Mouse (Mus musculus) limb, embryonic 11.5 days (tissue): Measurements from ENCODE around the gene Gm17087. TPM values are rescaled to one million over a fixed set of nuclear protein-coding genes. Genes with fewer than 3 reads are reported as not detected.

ENCODE experiments used
- ATAC-seq: fragments of 200-750 bp; cut with Nextera tagmentation; 2 replicates; pipeline ENCODE4 v1.8.0; 2017; ENCODE audit warnings: low read depth; ENCODE audit not compliant: insufficient number of reproducible peaks, low FRiP score, low TSS enrichment
- DNase-seq: peaks from one replicate; pipeline ENCODE4 v3.0.0-alpha.2; 2015; ENCODE audit warnings: low spot score
- H3K27ac ChIP-seq: fragments of 300-500 bp; sonication (generic); replicated peaks from 2 replicates; pipeline ENCODE4 v1.5.1; 2014; ENCODE audit warnings: low read depth, mild to moderate bottlenecking, low read length
- H3K27me3 ChIP-seq: fragments of 300-500 bp; sonication (generic); 2 replicates; pipeline ENCODE4 v1.6.1; 2014; ENCODE audit warnings: mild to moderate bottlenecking, low read length, mixed read lengths; ENCODE audit not compliant: control insufficient read depth, insufficient read depth
- H3K36me3 ChIP-seq: fragments of 300-500 bp; sonication (generic); 2 replicates; pipeline ENCODE4 v1.6.1; 2014; ENCODE audit warnings: mild to moderate bottlenecking, low read length, moderate library complexity, mixed read lengths; ENCODE audit not compliant: control insufficient read depth, insufficient read depth
- H3K4me1 ChIP-seq: fragments of 300-500 bp; sonication (generic); 2 replicates; pipeline ENCODE4 v1.6.1; 2014; ENCODE audit warnings: low read length, mixed read lengths; ENCODE audit not compliant: control insufficient read depth, insufficient read depth
- H3K4me2 ChIP-seq: fragments of 300-500 bp; sonication (generic); 2 replicates; pipeline ENCODE4 v1.6.1; 2014; ENCODE audit warnings: low read depth, mild to moderate bottlenecking, moderate library complexity; ENCODE audit not compliant: severe bottlenecking
- H3K4me3 ChIP-seq: fragments of 300-500 bp; sonication (generic); 2 replicates; pipeline ENCODE4 v1.5.1; 2014; ENCODE audit warnings: low read depth, low read length
- H3K9ac ChIP-seq: fragments of 300-500 bp; sonication (generic); 2 replicates; pipeline ENCODE4 v1.6.1; 2014; ENCODE audit warnings: mild to moderate bottlenecking, low read length
- H3K9me3 ChIP-seq: fragments of 300-500 bp; sonication (generic); 2 replicates; pipeline ENCODE4 v1.6.1; 2016; ENCODE audit warnings: low read length; ENCODE audit not compliant: control insufficient read depth
- WGBS: fragments of 180-500 bp; shearing (Covaris S2); extraction: QIAGEN DNeasy Blood & Tissue Kit; methylation state at CpG from one replicate; pipeline ENCODE4 v1.1.7; 2014; 5-methylcytosine and 5-hydroxymethylcytosine counted together
- polyA plus RNA-seq: library from polyadenylated mRNA; unstranded; fragments of >200 nt; fragmentation: Nextera tagmentation; extraction: Ambion mirVana; gene quantifications from 2 replicates; pipeline ENCODE4 v1.2.1, GENCODE M21; 2014

The Gm17087 gene
- not detected in 2 replicates for polyA plus RNA-seq

- Histone ChIP-seq H3K4me1 (no peaks in the 10 kb centered on the region), H3K9ac (no peak within 1 kb of the TSS), H3K4me2 (no peak within 1 kb of the TSS), H3K9me3 (no peaks in the 10 kb centered on the region), H3K4me3 (no peak within 1 kb of the TSS), H3K27ac (no peak within 1 kb of the TSS), H3K27me3 (no peaks in the 10 kb centered on the region), H3K36me3 (no peaks in the 10 kb centered on the region)
- no peak for ATAC-seq
- DNase-seq = no peak
- WGBS = 85% methylated on average over 6 of the region's 6 CpGs
Measured at GRCm38 (mm10) chr17:8566850-8567249, at the start of gene Gm17087. Gene Gm17087, minus strand, starts transcription at chr17:8566950.

GRCm38 (mm10) chr17:8613882-8614551 lies 47.3 kb upstream of the Gm17087 start:
- Histone ChIP-seq H3K4me1 (no peaks in the 10 kb centered on the region), H3K4me2 (no peak overlapping the region), H3K27me3 (no peaks in the 10 kb centered on the region), H3K36me3 (no peaks in the 10 kb centered on the region), H3K4me3 (no peak overlapping the region), H3K9me3 (no peaks in the 10 kb centered on the region), H3K27ac (no peak overlapping the region), H3K9ac (no peak overlapping the region)
- 33% methylated on average over 7 of the region's 7 CpGs for WGBS
- ATAC-seq (0 out of 2 replicates have a peak, but pooled peaks have one; percentile 31), DNase-seq (peak; percentile 90)

GRCm38 (mm10) chr17:8611916-8612315 lies 45.2 kb upstream of the Gm17087 start:
- H3K27me3 ChIP-seq = no peaks in the 10 kb centered on the region
- 86% methylated on average over 4 of the region's 4 CpGs for WGBS
- no peak overlapping the region for H3K4me2 ChIP-seq
- ATAC-seq (no peak), DNase-seq (no peak)
- no peaks in the 10 kb centered on the region for H3K4me1 ChIP-seq
- H3K4me3 ChIP-seq = no peak overlapping the region
- no peak overlapping the region for H3K27ac ChIP-seq
- H3K36me3 ChIP-seq = no peaks in the 10 kb centered on the region
- H3K9ac ChIP-seq = no peak overlapping the region
- no peaks in the 10 kb centered on the region for H3K9me3 ChIP-seq

- Histone ChIP-seq H3K27ac (no peak overlapping the region), H3K4me1 (no peaks in the 10 kb centered on the region), H3K4me2 (no peak overlapping the region), H3K9me3 (no peaks in the 10 kb centered on the region), H3K27me3 (no peaks in the 10 kb centered on the region), H3K36me3 (no peaks in the 10 kb centered on the region), H3K9ac (no peak overlapping the region), H3K4me3 (no peak overlapping the region)
- WGBS = 79% methylated on average over 3 of the region's 3 CpGs
- no peak for DNase-seq
- no peak for ATAC-seq
Measured at GRCm38 (mm10) chr17:8606695-8607094, 39.9 kb upstream of the Gm17087 start.

GRCm38 (mm10) chr17:8605921-8606320 lies 39.2 kb upstream of the Gm17087 start:
- Histone ChIP-seq H3K9ac (no peak overlapping the region), H3K4me1 (no peaks in the 10 kb centered on the region), H3K27ac (no peak overlapping the region), H3K4me3 (no peak overlapping the region), H3K9me3 (no peaks in the 10 kb centered on the region), H3K36me3 (no peaks in the 10 kb centered on the region), H3K27me3 (no peaks in the 10 kb centered on the region), H3K4me2 (no peak overlapping the region)
- WGBS = 79% methylated on average over 5 of the region's 5 CpGs
- DNase-seq = no peak
- no peak for ATAC-seq

- no peak for ATAC-seq
- WGBS = 89% methylated on average over 3 of the region's 3 CpGs
Measured at GRCm38 (mm10) chr17:8602976-8603375, 36.2 kb upstream of the Gm17087 start.

GRCm38 (mm10) chr17:8597790-8598189 lies 31.0 kb upstream of the Gm17087 start:
- H3K36me3 ChIP-seq = no peaks in the 10 kb centered on the region
- no peak overlapping the region for H3K27ac ChIP-seq
- H3K9ac ChIP-seq = no peak overlapping the region
- DNase-seq (peak; percentile 77), ATAC-seq (no peak)
- WGBS = 10% methylated on average over 7 of the region's 7 CpGs
- no peak overlapping the region for H3K4me3 ChIP-seq
- H3K4me1 ChIP-seq = no peaks in the 10 kb centered on the region
- no peaks in the 10 kb centered on the region for H3K9me3 ChIP-seq
- no peak overlapping the region for H3K4me2 ChIP-seq
- no peaks in the 10 kb centered on the region for H3K27me3 ChIP-seq

More at GRCm38 (mm10) chr17:8602976-8603375, 36.2 kb upstream of the Gm17087 start:
- Histone ChIP-seq H3K4me2 (no peak overlapping the region), H3K27me3 (no peaks in the 10 kb centered on the region), H3K27ac (no peak overlapping the region), H3K36me3 (no peaks in the 10 kb centered on the region), H3K4me1 (no peaks in the 10 kb centered on the region), H3K9ac (no peak overlapping the region), H3K4me3 (no peak overlapping the region), H3K9me3 (no peaks in the 10 kb centered on the region)
- no peak for DNase-seq

- H3K4me3 ChIP-seq = peak overlapping the region; percentile 15; the same call in 1 of the 2 replicates
- peak; percentile 85 for DNase-seq
- no peaks in the 10 kb centered on the region for H3K27me3 ChIP-seq
- no peaks in the 10 kb centered on the region for H3K36me3 ChIP-seq
- H3K4me1 ChIP-seq = no peaks in the 10 kb centered on the region
- H3K9ac ChIP-seq = no peak overlapping the region
- H3K9me3 ChIP-seq = no peaks in the 10 kb centered on the region
- H3K4me2 ChIP-seq = peak overlapping the region; percentile 29; the same call in 1 of the 2 replicates
- no peak for ATAC-seq
- 14% methylated on average over 22 of the region's 22 CpGs for WGBS
- no peak overlapping the region for H3K27ac ChIP-seq
Measured at GRCm38 (mm10) chr17:8592427-8593277, 25.9 kb upstream of the Gm17087 start.
